Mouse (Mus musculus): ENCODE results near the gene Tle3.

- TF ChIP-seq ZC3H11A (IDR thresholded peaks at IDR 0.05; ENCODE audit: borderline replicate concordance, low read depth, low read length) (no peak), HCFC1 (IDR thresholded peaks at IDR 0.05; ENCODE audit: borderline replicate concordance, insufficient read depth, low read length) (no peak), CHD2 (IDR thresholded peaks at IDR 0.05; ENCODE audit: low read depth, low read length) (no peak), MAFK (IDR thresholded peaks at IDR 0.05; ENCODE audit: insufficient read depth, low read depth, low read length) (no peak)
Measured at GRCm38 (mm10) chr9:61424245-61424644, 52.1 kb downstream of the Tle3 start.

All from ES-E14 (cell line).